Mouse (Mus musculus) c-Kit-positive CD71-positive TER-119-negative erythroid progenitor cells, embryonic 14.5 days (primary cell): ENCODE results near the gene Zfp319.

Experiments used
- DNase-seq: peaks from one replicate; pipeline ENCODE4 v3.0.0-alpha.2; 2013; ENCODE audit warnings: low read depth

Zfp319 gene

GRCm38 (mm10) chr8:95351461-95351860, 19.7 kb upstream of the Zfp319 start:
- no peak for DNase-seq

GRCm38 (mm10) chr8:95348811-95349630, 17.3 kb upstream of the Zfp319 start:
- no peak for DNase-seq

GRCm38 (mm10) chr8:95348356-95348755, 16.6 kb upstream of the Zfp319 start:
- DNase-seq = no peak

DNA sequence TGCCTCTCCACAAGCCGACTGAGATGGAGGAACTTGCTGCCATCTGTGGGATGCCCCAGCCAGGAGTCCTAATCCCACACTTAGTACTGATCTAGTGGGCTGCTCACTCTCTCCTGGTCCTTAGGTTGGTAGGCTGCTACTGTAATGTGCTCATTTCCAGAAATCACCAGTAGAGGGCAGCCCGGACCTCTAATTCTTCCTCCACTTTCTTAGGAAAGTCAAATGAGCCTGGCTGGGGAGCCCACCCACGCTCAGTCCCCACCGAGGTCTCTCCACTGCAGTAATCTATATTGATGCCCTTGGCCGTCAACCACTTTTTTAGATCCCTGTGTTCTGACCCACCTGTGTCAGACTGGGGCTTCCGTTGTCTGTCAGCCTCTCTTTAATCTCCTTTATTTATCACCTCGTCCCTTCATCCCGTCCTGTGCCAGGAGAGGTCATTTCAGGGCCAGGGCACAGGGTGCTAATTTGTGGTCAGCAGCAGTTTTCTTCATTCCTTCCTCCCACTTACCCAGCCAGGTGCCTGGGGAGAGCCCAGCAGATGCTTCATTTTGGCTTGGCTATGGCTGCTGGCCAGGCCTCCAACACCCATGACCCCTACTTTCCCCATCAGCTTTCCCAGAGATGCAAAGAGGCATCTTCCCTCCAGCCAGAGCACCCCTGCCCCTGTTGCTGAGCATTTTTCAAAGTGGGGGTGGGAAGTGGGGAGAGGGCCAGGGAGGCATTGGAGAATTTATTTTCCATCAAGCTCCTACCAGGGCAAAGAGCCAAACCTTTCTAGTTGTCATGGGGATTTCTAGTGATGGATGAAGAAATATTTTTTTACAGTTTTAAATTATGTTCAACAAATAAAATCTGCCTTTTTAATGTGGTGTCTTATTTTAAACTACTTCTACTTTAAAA, 15.1 kb upstream of the Zfp319 start:
- DNase-seq = no peak

DNA sequence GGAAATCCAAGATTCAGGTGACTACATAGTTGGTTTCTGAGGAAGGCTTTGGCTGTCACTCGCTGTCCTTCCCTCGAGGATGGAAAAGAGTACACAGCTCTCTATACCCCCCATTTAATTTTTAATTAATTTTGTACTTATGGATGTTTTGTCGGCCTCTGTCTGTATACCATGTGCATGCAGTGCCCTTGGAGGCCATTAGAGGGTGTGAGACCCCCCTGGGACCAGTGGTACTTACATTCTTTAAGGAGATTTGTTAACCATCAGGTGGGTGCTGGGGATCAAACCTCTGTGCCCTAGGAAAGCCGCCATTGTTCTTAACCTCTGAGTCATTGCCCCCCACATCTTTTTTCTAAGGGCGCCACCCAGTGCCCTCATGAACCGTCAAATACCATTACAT, 12.9 kb upstream of the Zfp319 start:
- no peak for DNase-seq

GRCm38 (mm10) chr8:95341721-95342120, 10.0 kb upstream of the Zfp319 start:
- DNase-seq = no peak

DNA sequence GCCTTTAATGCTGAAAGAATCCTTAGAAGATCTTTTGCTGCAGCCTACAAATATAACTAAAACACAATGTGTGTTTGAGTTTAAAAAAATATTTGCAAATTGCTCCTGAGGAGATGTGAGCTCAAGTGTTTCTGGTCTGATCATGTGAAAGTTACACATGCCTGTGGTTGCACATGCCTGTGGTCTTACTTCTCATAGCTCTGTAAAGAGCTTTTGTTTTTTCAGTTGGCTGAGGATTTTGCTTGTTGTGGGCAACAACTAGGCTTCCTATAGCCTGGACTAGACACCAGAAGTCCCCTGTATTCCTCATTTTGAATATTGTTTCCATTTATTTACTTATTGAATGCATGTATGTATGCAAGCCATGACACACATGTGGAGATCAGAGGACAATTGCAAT, 4.6 kb upstream of the Zfp319 start:
- DNase-seq = no peak

GRCm38 (mm10) chr8:95335706-95336105, 4.0 kb upstream of the Zfp319 start:
- no peak for DNase-seq

- DNase-seq = no peak
Observed at GRCm38 (mm10) chr8:95332437-95333199, 868 bp upstream of the Zfp319 start.

DNA sequence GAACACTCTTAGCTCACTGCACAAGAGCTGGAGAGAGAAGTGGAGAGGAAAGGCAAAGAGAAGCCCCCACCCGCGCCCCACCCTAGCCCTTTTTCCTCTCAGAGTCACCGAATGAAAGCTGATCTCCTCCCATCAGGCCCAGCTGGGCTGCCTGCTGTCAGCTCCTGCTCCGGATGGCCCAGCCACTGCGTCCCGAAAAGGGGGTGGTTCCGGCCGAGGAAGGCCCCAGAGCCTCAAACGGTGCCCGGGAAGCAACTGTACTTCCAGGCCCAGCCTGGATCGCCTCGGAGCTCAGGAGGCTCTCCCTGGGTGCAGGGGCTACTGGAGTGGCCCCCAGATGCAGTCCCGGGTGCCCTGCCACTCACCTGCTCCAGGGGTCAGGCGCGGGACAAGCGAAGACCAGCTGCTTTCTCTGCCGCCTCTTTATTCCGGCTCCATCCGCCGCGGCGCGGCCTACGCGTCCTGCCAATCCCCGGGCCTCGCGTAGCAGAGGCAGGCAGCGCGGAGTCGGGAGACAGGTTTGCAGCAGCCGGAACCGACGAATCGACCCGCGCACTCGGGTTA, 512 bp downstream of the Zfp319 start:
- no peak for DNase-seq

DNA sequence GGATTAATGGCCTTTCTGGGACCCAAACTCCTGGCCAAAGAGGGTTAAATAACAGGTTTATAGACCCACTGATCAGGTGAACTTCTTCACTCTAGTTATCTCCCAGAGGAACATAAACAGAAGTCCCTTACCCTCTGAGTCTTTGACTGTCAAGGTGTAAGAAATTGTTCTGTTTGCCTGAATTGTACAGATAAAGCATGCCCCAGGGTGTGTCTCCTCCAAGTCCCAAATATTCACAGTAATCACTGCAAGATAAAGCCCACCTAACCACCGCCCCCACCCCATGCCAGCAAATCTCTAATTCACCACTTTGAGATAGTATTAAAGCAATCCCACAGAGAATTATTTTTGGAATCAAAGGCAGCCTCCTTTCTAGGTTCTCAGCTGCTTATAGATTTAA, 1.4 kb downstream of the Zfp319 start:
- no peak for DNase-seq

DNA sequence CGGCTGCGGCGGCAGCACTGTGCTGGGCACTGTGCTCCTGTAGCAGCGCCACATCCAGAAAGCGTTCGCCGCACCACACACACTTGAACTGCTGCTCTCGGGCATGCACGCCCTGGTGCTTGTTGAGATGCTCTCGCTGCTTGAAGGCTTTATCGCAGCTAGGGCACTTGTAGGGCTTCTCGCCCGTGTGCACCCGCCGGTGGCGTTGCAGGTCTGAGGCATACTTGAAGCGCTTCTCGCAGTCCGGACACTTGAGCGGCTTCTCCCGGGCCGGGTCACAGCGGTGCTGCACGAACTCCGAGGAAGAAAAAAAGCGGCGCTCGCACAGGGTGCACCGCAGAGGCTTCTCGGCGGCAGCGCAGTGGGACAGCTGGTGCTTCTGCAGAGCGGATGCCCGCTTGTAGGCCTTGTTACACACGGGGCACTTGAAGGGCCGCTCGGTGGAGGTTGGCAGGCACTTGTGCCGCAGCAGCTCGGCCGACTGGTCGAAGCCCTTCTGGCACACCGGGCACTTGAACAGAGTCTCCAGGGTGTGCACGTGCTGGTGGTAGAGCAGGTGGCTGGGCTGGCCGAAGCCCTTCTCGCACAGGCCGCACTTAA, 3.8 kb downstream of the Zfp319 start:
- DNase-seq = no peak

GRCm38 (mm10) chr8:95326822-95327221, 4.9 kb downstream of the Zfp319 start:
- DNase-seq = no peak

DNA sequence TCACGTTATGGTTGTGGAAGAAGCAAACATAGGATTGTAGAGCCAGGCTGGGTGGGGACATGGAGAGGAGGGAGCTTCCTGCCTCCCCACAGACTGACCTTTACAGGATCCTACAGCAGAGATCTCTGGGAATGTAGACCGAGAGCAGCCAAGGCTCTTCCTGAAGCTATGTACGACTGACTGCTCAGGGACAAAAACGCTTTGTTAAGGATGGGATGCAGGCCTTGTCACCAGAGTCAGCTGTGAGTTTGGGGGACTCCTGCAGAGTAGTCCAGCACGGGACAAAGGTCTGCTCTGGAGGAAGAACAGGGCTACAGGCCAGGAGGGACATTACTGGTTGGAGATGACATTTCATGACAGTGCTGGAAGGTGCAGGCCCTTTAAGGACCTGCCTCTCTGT, 7.1 kb downstream of the Zfp319 start:
- DNase-seq = no peak

GRCm38 (mm10) chr8:95323201-95323600, 8.5 kb downstream of the Zfp319 start:
- DNase-seq = no peak

GRCm38 (mm10) chr8:95320224-95321139, 11.3 kb downstream of the Zfp319 start:
- DNase-seq = no peak

DNA sequence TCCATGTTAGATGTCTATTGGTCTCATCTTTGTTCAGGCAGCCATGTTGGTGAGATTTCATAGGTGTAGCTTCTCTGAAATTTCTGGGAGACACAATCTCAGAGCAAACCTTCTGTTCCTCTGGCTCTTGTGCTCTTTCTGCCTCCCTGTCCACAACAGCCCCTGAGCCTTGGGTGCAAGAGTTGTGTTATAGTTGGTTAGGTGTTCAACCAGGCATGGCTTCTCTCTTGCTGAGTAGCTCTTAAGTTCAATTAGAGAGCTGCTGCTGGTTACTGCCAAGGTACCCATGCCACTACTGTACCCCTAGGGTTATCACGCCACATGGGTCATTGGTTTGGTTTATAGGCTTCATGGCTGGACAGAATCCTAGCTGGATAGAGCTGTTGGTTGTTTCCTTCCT, 16.4 kb downstream of the Zfp319 start:
- DNase-seq = no peak

GRCm38 (mm10) chr8:95314707-95315106, 17.0 kb downstream of the Zfp319 start:
- no peak for DNase-seq

DNA sequence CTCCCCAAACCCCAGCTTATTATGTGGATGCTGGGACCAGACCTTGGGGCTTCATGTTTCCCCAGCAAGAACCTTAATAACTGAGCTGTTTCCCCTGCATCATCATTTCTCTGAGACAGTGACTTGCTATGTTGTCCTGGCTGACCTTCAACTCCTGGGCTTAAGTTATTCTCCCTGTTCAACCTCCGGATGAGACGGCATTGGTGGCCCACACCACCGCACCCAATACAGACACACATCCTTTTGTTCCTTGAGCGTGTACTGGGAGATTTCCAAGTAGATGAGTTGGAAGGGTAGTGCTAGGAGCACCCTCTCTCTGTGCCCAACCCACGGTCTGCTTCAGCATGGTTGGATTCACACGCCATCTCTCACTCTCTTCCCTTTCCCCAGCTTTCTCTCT, 17.9 kb downstream of the Zfp319 start:
- no peak for DNase-seq

- no peak for DNase-seq
Observed at GRCm38 (mm10) chr8:95312836-95313235, 18.9 kb downstream of the Zfp319 start.
